Mouse (Mus musculus): Measurements from ENCODE around the gene Qtrt2. TPM values are rescaled to one million over a fixed set of nuclear protein-coding genes. Genes with fewer than 3 reads are reported as not detected.
A peak's percentile ranks its signal among the peaks of the same experiment; 100 is the strongest.

Gene Qtrt2
- polyA plus RNA-seq, 1 experiment: 39.0 TPM

DNA sequence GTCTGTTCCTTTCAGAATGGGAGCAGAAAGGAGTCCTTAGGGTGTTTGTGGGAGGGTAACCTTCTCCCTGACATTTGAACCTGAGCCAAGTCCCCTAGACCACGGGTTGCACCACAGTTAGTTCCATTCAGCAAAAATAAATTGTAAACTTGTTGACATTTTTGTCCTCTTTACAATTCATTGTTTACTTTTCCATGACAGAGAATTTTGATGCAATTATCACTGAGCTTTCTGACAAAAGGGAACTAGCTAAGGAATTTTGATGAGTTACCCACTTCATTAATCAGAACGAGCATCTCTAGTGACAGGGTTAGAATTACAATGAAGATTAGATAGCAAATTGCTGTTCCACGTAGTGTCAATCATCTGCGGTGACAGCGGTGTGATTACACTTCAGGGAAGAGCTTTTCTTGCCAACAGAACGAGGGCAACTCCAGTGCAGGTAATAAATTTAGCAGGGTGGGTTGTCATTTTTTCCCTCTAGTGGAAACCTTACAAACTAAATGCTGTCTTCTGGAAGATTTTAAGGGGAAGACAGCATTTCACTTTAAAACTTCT is 1.5 kb downstream of the Qtrt2 start:
- DNase-seq (ENCODE audit: low read depth): peak; percentile 70
- TF ChIP-seq CTCF (IDR thresholded peaks at IDR 0.05; ENCODE audit: borderline replicate concordance, extremely low read depth, insufficient read depth, insufficient read length): no peak
- no peak for TF ChIP-seq POLR2A (IDR thresholded peaks at IDR 0.05; ENCODE audit: borderline replicate concordance, extremely low read depth, insufficient read depth, insufficient read length, poor library complexity, severe bottlenecking)

- TF ChIP-seq CTCF (IDR thresholded peaks at IDR 0.05; ENCODE audit: borderline replicate concordance, extremely low read depth, insufficient read depth, insufficient read length): no peak
- TF ChIP-seq POLR2A (IDR thresholded peaks at IDR 0.05; ENCODE audit: borderline replicate concordance, extremely low read depth, insufficient read depth, insufficient read length, poor library complexity, severe bottlenecking): no peak
- no peak for DNase-seq (ENCODE audit: low read depth)
Measured at GRCm38 (mm10) chr16:43922630-43923029, 4.0 kb downstream of the Qtrt2 start.

DNA sequence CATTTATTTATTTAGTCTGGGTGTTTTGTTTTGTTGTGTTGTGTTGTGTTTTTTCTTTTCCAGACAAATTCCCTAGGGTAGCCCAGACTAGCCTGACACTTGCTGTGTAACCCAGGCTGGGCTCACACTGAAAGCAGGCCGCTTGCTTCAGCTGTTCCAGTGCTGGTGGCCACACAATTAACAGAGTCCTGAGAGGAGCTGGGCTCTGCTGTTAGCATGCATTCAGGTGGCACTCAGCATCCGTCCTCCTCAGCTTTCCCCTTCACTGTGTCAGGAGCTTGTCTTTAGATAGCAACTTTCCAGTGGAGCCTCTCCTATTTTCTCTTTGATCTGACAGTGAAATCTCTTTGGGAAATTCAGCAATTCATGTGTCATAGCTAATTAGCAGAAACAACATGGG is 4.6 kb downstream of the Qtrt2 start:
- peak; percentile 27 for DNase-seq (ENCODE audit: low read depth)
- TF ChIP-seq CTCF (IDR thresholded peaks at IDR 0.05; ENCODE audit: borderline replicate concordance, extremely low read depth, insufficient read depth, insufficient read length) (no peak), POLR2A (IDR thresholded peaks at IDR 0.05; ENCODE audit: borderline replicate concordance, extremely low read depth, insufficient read depth, insufficient read length, poor library complexity, severe bottlenecking) (no peak)

DNA sequence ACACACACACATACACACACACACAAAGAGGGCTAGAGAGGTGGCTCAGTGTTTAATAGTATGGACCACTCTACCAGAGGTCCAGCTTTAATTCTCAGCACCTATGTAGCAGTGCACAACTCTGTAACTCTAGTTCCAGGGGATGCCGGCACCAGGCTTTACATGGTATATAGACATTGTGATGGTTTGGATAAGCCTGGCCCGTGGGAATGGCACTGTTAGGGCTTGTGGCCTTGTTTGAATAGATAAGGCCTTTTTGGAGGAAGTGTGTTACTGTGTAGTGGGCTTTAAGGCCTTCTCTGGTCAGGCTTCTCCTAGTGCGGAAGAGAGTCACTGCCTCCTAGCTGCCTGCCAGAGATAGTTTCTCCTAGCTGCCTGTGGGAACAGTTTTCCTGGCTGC is 7.7 kb downstream of the Qtrt2 start:
- DNase-seq (ENCODE audit: low read depth): no peak
- TF ChIP-seq CTCF (IDR thresholded peaks at IDR 0.05; ENCODE audit: borderline replicate concordance, extremely low read depth, insufficient read depth, insufficient read length) (no peak), POLR2A (IDR thresholded peaks at IDR 0.05; ENCODE audit: borderline replicate concordance, extremely low read depth, insufficient read depth, insufficient read length, poor library complexity, severe bottlenecking) (no peak)

- TF ChIP-seq CTCF (IDR thresholded peaks at IDR 0.05; ENCODE audit: borderline replicate concordance, extremely low read depth, insufficient read depth, insufficient read length) (peak; percentile 30; the same call in 1 of the 2 replicates), POLR2A (IDR thresholded peaks at IDR 0.05; ENCODE audit: borderline replicate concordance, extremely low read depth, insufficient read depth, insufficient read length, poor library complexity, severe bottlenecking) (no peak)
- DNase-seq (ENCODE audit: low read depth): no peak
Measured at GRCm38 (mm10) chr16:43908881-43909280, 17.7 kb downstream of the Qtrt2 start.

DNA sequence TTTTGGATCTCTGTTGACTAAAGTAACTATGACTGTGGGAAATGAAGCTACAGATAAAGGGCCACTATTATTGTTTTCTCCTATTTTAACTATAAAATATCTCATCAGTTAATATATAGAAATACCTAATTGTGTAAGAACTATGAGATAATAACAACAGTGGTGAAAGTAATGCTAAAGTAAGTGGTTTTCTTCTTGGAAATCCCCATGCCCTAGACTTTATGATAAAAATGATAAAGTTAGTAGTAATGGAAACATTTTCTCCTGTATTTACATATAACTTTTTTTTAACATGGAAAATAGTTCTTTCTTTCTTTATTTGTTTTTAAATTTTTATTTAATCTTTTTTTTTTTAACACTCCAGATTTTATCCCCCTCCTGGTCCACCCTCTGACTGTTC is 26.0 kb downstream of the Qtrt2 start:
- no peak for DNase-seq (ENCODE audit: low read depth)
- no peak for TF ChIP-seq POLR2A (IDR thresholded peaks at IDR 0.05; ENCODE audit: borderline replicate concordance, extremely low read depth, insufficient read depth, insufficient read length, poor library complexity, severe bottlenecking)
- no peak for TF ChIP-seq CTCF (IDR thresholded peaks at IDR 0.05; ENCODE audit: borderline replicate concordance, extremely low read depth, insufficient read depth, insufficient read length)

DNA sequence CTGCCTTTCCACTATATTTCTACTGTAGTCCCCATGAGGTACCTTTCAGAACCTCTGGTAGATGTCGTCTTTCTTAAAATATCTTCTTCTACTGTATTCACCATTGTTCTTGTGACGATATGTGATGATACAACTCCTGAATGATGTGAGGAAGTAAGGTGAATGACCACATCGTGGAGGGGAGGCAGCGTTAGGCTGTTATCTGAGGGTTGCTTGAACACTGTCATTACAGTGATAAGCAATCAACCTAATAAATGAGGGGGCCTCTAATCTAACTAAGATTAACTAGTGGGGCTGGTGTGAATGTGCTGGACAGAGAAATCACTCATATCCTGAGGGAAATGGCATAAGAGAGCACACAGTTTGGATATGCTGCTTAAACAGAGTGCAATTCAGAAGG is 26.5 kb downstream of the Qtrt2 start:
- TF ChIP-seq POLR2A (IDR thresholded peaks at IDR 0.05; ENCODE audit: borderline replicate concordance, extremely low read depth, insufficient read depth, insufficient read length, poor library complexity, severe bottlenecking) (no peak), CTCF (IDR thresholded peaks at IDR 0.05; ENCODE audit: borderline replicate concordance, extremely low read depth, insufficient read depth, insufficient read length) (no peak)
- DNase-seq (ENCODE audit: low read depth): no peak

GRCm38 (mm10) chr16:43894501-43894900 is 32.1 kb downstream of the Qtrt2 start:
- TF ChIP-seq CTCF (IDR thresholded peaks at IDR 0.05; ENCODE audit: borderline replicate concordance, extremely low read depth, insufficient read depth, insufficient read length): no peak
- TF ChIP-seq POLR2A (IDR thresholded peaks at IDR 0.05; ENCODE audit: borderline replicate concordance, extremely low read depth, insufficient read depth, insufficient read length, poor library complexity, severe bottlenecking): no peak

GRCm38 (mm10) chr16:43890747-43891336 is 35.8 kb downstream of the Qtrt2 start:
- no peak for DNase-seq (ENCODE audit: low read depth)
- TF ChIP-seq CTCF (IDR thresholded peaks at IDR 0.05; ENCODE audit: borderline replicate concordance, extremely low read depth, insufficient read depth, insufficient read length) (no peak), POLR2A (IDR thresholded peaks at IDR 0.05; ENCODE audit: borderline replicate concordance, extremely low read depth, insufficient read depth, insufficient read length, poor library complexity, severe bottlenecking) (no peak)

More at GRCm38 (mm10) chr16:43894501-43894900, 32.1 kb downstream of the Qtrt2 start:
- no peak for DNase-seq (ENCODE audit: low read depth)

DNA sequence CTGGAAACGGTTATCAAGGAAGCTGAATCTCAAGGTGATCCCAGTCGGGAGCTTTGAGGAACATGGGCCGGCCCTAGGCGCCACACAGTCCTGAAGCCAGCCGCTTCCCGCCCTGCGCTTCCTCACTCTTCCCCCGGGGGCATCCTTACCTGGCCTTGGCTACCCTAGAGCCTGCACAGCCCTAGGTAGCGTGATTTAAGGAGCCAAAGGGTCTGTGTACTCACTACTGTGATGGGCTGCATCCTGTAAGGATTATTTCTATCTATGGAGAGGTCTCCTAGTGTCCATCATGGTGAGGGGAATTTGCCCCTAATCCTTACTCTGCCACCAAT is 36.6 kb downstream of the Qtrt2 start:
- no peak for DNase-seq (ENCODE audit: low read depth)
- TF ChIP-seq CTCF (IDR thresholded peaks at IDR 0.05; ENCODE audit: borderline replicate concordance, extremely low read depth, insufficient read depth, insufficient read length) (peak; percentile 58), POLR2A (IDR thresholded peaks at IDR 0.05; ENCODE audit: borderline replicate concordance, extremely low read depth, insufficient read depth, insufficient read length, poor library complexity, severe bottlenecking) (no peak)

DNA sequence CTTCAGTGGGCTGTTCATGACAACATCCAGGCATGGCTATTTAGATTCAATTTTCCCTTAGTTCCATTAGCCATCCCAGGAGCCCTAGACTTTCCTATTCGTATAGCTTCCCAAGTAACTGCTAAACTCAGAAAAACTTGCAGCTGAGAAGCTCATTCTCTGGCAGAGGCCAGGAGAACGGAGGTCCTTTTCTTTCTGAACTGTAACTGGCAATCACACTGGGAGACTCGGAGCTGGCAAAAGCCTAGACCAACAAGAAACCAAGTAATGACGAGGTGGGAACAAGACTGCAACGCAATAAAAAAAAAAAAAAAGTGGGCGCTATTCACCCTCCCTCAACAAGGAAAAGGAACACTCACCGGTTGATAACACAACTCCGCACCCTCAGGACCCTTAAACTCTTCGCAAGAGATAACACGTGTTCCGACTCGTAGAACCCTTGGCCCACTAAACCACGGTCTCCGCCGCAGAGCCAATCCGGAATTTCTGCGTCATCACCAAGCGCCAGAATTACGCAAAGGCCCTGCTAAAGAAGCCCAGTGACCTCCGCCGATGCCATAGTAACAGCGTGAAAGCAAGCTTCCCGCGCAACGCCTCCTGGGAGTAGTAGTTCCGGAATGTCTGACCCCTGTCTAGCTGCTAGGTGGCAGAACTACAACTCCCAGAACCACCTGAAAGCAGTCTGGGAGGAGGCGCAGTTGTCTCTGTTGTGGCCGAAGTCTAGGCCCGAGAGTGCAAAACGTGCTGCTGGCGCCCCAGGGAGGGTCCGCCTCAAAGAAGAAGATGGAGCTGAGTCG is 37.2 kb downstream of the Qtrt2 start, which contains the start of gene Ccdc191:
Ccdc191 (plus strand) TSS at position 593 of the 797 bp plus-strand sequence.
- DNase-seq (ENCODE audit: low read depth): peak; percentile 100
- TF ChIP-seq POLR2A (IDR thresholded peaks at IDR 0.05; ENCODE audit: borderline replicate concordance, extremely low read depth, insufficient read depth, insufficient read length, poor library complexity, severe bottlenecking) (peak; percentile 56; the same call in 1 of the 2 replicates), CTCF (IDR thresholded peaks at IDR 0.05; ENCODE audit: borderline replicate concordance, extremely low read depth, insufficient read depth, insufficient read length) (no peak)
